Mouse (Mus musculus) lung, adult 2 months (tissue): ENCODE data around the gene Capn3. TPM values are rescaled to one million over a fixed set of nuclear protein-coding genes. Genes with fewer than 3 reads are reported as not detected.

Experiments used
- DNase-seq: peaks from one replicate; pipeline ENCODE4 v3.0.0; 2022
- H3K4me1 ChIP-seq: fragments of 200-500 bp; 2 replicates; pipeline ENCODE4 v1.6.1; 2011; ENCODE audit warnings: low read length; ENCODE audit not compliant: control insufficient read depth, insufficient read depth
- H3K4me3 ChIP-seq: fragments of 200-500 bp; replicated peaks from 2 replicates; pipeline ENCODE3; 2011; ENCODE audit warnings: low read depth, mild to moderate bottlenecking, control low read depth, low read length; ENCODE audit errors: extremely low read depth
- CTCF ChIP-seq: fragments of 200-500 bp; IDR thresholded peaks from 2 replicates; pipeline ENCODE4 v1.5.1; 2011; ENCODE audit warnings: mild to moderate bottlenecking, low read length, control low read depth; ENCODE audit not compliant: insufficient read depth
- POLR2A ChIP-seq: fragments of 200-500 bp; IDR thresholded peaks from 2 replicates; pipeline ENCODE4 v1.6.1; 2011; ENCODE audit warnings: low read depth, mild to moderate bottlenecking, control low read depth, low read length, borderline replicate concordance; ENCODE audit errors: extremely low read depth
- WGBS: fragments of 180-500 bp; shearing (Covaris S2); methylation state at CpG from one replicate; pipeline ENCODE4 v1.1.7; 2018; 5-methylcytosine and 5-hydroxymethylcytosine counted together
- polyA plus RNA-seq: library from polyadenylated mRNA; depleted of rRNA; stranded (reverse); fragments of >200 nt; gene quantifications from 2 replicates; pipeline ENCODE4 v1.2.3, GENCODE M21; 2012; rRNA removed

Gene Capn3
- polyA plus RNA-seq, result 0.54 and 3.5 TPM in 2 replicates

- TF ChIP-seq CTCF, result no peak
- TF ChIP-seq POLR2A, result no peak
- DNase-seq, result no peak
- no peak within 1 kb of the TSS for H3K4me3 ChIP-seq
- H3K4me1 ChIP-seq, result no peaks in the 10 kb centered on the region
- 72% methylated on average over 4 of the region's 4 CpGs for WGBS
Observed at GRCm38 (mm10) chr2:120455719-120456118, at the start of gene Capn3. Gene Capn3 (plus strand): TSS chr2:120456019.

GRCm38 (mm10) chr2:120411096-120411628 lies 44.7 kb upstream of the Capn3 start:
- Histone ChIP-seq H3K4me3 (no peak overlapping the region), H3K4me1 (no peaks in the 10 kb centered on the region)
- 94% methylated on average over 3 of the region's 3 CpGs for WGBS
- TF ChIP-seq CTCF, result no peak
- no peak for TF ChIP-seq POLR2A
- no peak for DNase-seq

DNA sequence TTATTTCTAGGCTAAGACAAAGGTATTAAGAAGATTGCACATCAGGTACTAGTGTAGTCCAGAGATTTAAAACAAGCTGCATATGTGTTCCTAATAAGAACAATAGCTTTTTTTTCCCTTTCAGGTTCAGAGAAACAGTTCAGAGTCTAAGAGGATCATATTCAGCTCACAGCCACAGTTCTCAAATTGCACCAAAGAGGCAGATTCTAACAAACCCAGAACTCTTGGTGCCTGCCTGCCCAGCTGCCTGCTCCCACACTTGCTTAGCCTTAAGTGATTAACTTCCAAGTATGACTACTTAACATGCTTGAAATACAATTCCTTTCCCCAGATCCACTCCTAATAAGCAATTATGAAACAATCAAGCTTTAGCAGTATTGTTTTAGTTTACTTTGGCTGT lies 41.7 kb upstream of the Capn3 start:
- no peak for DNase-seq
- no peak overlapping the region for H3K4me3 ChIP-seq
- H3K4me1 ChIP-seq, result no peaks in the 10 kb centered on the region
- TF ChIP-seq POLR2A, result no peak
- no peak for TF ChIP-seq CTCF

DNA sequence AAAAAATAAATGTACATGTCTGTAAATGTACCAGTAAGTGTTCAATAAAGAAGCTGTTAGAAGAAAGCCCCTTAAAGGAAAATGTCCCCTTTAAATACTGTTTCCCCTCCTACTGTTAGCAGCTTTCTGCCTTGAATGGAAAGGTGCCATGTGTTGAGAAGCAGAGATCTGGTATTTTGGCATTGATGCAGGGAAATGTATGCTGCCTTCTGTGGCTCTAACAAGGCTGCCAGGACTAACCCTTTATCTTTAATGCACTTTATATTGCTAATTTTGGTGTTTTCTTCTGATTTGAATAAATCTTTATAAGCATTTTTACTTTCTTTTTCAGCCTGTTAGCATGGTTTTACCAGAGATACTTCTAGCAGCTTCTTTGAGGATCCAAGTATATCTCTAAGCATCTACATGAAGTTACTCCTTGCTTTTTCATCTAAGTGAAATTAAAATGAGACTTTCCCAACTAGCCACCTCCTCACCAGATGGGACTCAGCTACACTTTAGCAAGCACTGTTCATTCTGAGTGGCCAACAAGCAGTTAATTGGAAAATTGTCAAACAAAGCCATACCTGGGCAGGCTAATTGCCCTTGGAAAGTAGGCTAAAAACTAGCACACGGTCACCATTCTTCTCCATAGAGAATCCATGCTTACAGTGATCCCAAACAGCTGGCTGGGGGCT lies 40.9 kb upstream of the Capn3 start:
- no peak for TF ChIP-seq CTCF
- no peak for TF ChIP-seq POLR2A
- Histone ChIP-seq H3K4me3 (no peak overlapping the region), H3K4me1 (no peaks in the 10 kb centered on the region)
- 47% methylated on average over 1 of the region's 1 CpGs for WGBS
- DNase-seq, result no peak

GRCm38 (mm10) chr2:120424386-120424785 lies 31.4 kb upstream of the Capn3 start:
- no peaks in the 10 kb centered on the region for H3K4me1 ChIP-seq
- DNase-seq, result no peak
- 83% methylated on average over 5 of the region's 5 CpGs for WGBS
- TF ChIP-seq POLR2A (no peak), CTCF (no peak)
- no peak overlapping the region for H3K4me3 ChIP-seq

- WGBS, result 95% methylated on average over 1 of the region's 1 CpGs
- Histone ChIP-seq H3K4me1 (no peaks in the 10 kb centered on the region), H3K4me3 (no peak overlapping the region)
- TF ChIP-seq POLR2A (no peak), CTCF (no peak)
- DNase-seq, result no peak
Observed at GRCm38 (mm10) chr2:120444486-120444885, 11.3 kb upstream of the Capn3 start.

- no peak for DNase-seq
- H3K4me1 ChIP-seq, result no peaks in the 10 kb centered on the region
- H3K4me3 ChIP-seq, result no peak overlapping the region
- no peak for TF ChIP-seq CTCF
- TF ChIP-seq POLR2A, result no peak
- 65% methylated on average over 10 of the region's 10 CpGs for WGBS
Observed at GRCm38 (mm10) chr2:120446373-120446772, 9.4 kb upstream of the Capn3 start.

DNA sequence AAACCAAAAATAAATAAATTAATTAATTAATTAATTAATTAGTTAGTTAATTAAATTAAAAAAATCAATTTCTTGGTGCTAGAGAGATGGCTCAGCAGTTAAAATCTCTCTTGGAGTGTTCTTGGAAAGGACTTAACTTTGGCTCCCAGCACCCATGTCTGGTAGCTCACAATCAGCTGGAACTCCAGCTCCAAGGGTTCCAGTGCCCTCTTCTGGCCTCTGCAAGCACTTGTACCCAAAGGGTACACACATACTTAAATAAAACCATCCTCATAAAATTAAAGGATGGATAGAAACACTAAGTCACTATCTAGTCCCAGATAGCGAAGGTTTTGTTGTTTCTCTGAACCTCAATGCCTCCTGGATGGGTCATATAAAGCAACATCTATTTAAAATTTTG lies 8.5 kb upstream of the Capn3 start:
- DNase-seq, result no peak
- no peak for TF ChIP-seq POLR2A
- 0 out of 2 replicates have a peak, but pooled peaks have one; percentile 5 for TF ChIP-seq CTCF
- H3K4me3 ChIP-seq, result no peak overlapping the region
- 96% methylated on average over 1 of the region's 1 CpGs for WGBS
- H3K4me1 ChIP-seq, result no peaks in the 10 kb centered on the region

DNA sequence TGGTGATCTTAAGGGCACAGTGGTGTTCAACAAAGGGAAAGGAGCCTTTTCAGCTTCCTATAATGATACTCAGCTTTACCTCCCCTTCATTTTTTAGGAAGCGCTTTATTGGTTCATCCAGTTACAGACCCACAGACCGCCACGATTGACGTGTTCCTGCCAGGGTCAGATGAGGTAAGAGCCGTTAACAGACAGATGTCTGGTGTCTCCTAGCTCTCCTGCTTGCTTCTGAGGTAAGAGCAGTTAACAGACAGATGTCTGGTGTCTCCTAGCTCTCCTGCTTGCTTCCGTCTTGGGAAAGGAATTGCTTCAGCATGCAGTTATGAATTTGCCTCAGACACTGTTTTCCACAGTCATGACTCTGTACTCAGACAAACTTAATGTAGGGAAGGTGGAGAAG lies 5.1 kb upstream of the Capn3 start:
- no peak overlapping the region for H3K4me3 ChIP-seq
- H3K4me1 ChIP-seq, result no peaks in the 10 kb centered on the region
- no peak for TF ChIP-seq CTCF
- TF ChIP-seq POLR2A, result no peak
- 67% methylated on average over 6 of the region's 6 CpGs for WGBS
- no peak for DNase-seq

GRCm38 (mm10) chr2:120452600-120452999 lies 3.2 kb upstream of the Capn3 start:
- 60% methylated on average over 4 of the region's 4 CpGs for WGBS
- H3K4me1 ChIP-seq, result no peaks in the 10 kb centered on the region
- no peak for TF ChIP-seq CTCF
- TF ChIP-seq POLR2A, result no peak
- no peak for DNase-seq
- no peak overlapping the region for H3K4me3 ChIP-seq
